Mouse (Mus musculus): ENCODE measurements around the gene Gabrb1. TPM values are rescaled to one million over a fixed set of nuclear protein-coding genes. Genes with fewer than 3 reads are reported as not detected.

Gene Gabrb1
- polyA plus RNA-seq, 1 experiment from 2014 or later: 0.58 TPM

DNA sequence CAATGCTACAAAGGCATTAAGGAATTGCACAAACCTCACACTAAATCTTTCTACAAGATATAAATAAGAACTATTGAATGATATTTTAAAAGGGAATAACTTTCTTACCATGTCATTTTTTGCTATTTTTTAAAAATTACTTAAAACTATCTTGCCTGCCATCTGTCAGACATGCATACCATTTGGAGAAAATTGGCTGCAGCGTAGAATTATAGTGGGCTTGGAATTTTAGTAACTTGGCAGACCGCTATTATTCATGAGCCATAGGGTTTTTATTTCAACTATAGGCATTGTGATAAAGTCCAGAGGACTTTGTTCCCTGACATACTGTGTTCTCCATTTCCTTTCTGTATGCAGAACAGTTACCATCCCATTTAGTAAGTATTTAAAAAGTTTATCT is 89.5 kb downstream of the Gabrb1 start:
- Histone ChIP-seq H3K27me3 (ENCODE audit: control insufficient read depth, insufficient read depth, low read length) (no peaks in the 10 kb centered on the region), H3K9ac (replicated peaks; ENCODE audit: low read length) (no peak overlapping the region), H3K4me3 (ENCODE audit: low read depth, low read length) (no peak overlapping the region), H3K4me1 (ENCODE audit: control insufficient read depth, insufficient read depth, low read length) (no peaks in the 10 kb centered on the region), H3K9me3 (replicated peaks; ENCODE audit: control insufficient read depth, low read length) (no peaks in the 10 kb centered on the region), H3K27ac (replicated peaks; ENCODE audit: low read depth, low read length) (no peak overlapping the region), H3K36me3 (replicated peaks; ENCODE audit: control insufficient read depth, insufficient read depth, low read depth, low read length) (no peaks in the 10 kb centered on the region), H3K4me2 (ENCODE audit: low read depth, low read length) (no peak overlapping the region)
- 74% methylated on average over 2 of the region's 2 CpGs for WGBS
- DNase-seq (ENCODE audit: low spot score) (no peak), ATAC-seq (replicated peaks; ENCODE audit: insufficient number of reproducible peaks, low FRiP score, low TSS enrichment, low read depth) (no peak)

DNA sequence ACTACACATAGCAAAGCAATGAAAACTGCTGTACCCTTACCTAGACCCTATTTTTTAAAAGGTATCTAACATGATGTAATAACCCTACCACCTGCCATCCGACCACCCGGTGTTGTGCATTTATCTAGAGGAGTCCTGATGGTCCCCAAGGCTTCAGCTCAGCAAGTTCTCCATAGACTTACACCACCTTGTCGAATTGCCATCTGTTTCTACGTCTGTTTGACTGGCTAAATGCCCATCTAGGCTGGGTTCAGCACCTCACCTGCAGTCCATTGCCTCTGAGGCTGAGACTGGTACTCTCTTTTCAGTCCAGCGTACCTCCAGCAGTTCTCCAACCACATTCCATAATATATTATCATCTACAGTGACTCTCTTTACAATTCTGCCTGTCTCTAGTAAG is 96.1 kb downstream of the Gabrb1 start:
- Histone ChIP-seq H3K27ac (replicated peaks; ENCODE audit: low read depth, low read length) (no peak overlapping the region), H3K4me3 (ENCODE audit: low read depth, low read length) (no peak overlapping the region), H3K27me3 (ENCODE audit: control insufficient read depth, insufficient read depth, low read length) (no peaks in the 10 kb centered on the region), H3K4me1 (ENCODE audit: control insufficient read depth, insufficient read depth, low read length) (no peaks in the 10 kb centered on the region), H3K36me3 (replicated peaks; ENCODE audit: control insufficient read depth, insufficient read depth, low read depth, low read length) (no peaks in the 10 kb centered on the region), H3K9ac (replicated peaks; ENCODE audit: low read length) (no peak overlapping the region), H3K9me3 (replicated peaks; ENCODE audit: control insufficient read depth, low read length) (no peaks in the 10 kb centered on the region), H3K4me2 (ENCODE audit: low read depth, low read length) (no peak overlapping the region)
- no peak for DNase-seq (ENCODE audit: low spot score)
- ATAC-seq (replicated peaks; ENCODE audit: insufficient number of reproducible peaks, low FRiP score, low TSS enrichment, low read depth): no peak
- WGBS: 82% methylated on average over 5 of the region's 5 CpGs

DNA sequence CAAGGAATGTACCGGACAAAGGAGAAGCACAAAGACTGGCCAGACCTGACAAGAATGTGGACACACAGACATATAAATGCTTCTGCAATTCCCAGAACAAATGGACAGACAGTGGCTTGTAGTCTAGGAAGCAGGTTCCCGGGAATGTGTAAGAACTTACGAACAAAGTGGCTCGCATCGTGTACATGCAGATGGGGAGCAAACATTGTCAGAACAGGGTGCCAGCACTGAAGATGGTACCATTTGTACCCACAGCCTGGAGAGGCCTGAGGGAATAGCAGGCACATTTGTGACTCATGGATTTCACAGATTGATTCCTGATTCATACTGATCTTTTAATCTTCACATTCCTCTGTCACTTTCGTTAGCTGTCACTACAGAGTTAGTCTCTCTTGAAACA is 103.2 kb downstream of the Gabrb1 start:
- no peak overlapping the region for H3K9ac ChIP-seq (replicated peaks; ENCODE audit: low read length)
- ATAC-seq (replicated peaks; ENCODE audit: insufficient number of reproducible peaks, low FRiP score, low TSS enrichment, low read depth) (no peak), DNase-seq (ENCODE audit: low spot score) (no peak)
- no peaks in the 10 kb centered on the region for H3K4me1 ChIP-seq (ENCODE audit: control insufficient read depth, insufficient read depth, low read length)
- 93% methylated on average over 6 of the region's 6 CpGs for WGBS
- no peaks in the 10 kb centered on the region for H3K9me3 ChIP-seq (replicated peaks; ENCODE audit: control insufficient read depth, low read length)
- no peaks in the 10 kb centered on the region for H3K27me3 ChIP-seq (ENCODE audit: control insufficient read depth, insufficient read depth, low read length)
- H3K36me3 ChIP-seq (replicated peaks; ENCODE audit: control insufficient read depth, insufficient read depth, low read depth, low read length): no peaks in the 10 kb centered on the region
- no peak overlapping the region for H3K4me3 ChIP-seq (ENCODE audit: low read depth, low read length)
- no peak overlapping the region for H3K4me2 ChIP-seq (ENCODE audit: low read depth, low read length)
- H3K27ac ChIP-seq (replicated peaks; ENCODE audit: low read depth, low read length): no peak overlapping the region

DNA sequence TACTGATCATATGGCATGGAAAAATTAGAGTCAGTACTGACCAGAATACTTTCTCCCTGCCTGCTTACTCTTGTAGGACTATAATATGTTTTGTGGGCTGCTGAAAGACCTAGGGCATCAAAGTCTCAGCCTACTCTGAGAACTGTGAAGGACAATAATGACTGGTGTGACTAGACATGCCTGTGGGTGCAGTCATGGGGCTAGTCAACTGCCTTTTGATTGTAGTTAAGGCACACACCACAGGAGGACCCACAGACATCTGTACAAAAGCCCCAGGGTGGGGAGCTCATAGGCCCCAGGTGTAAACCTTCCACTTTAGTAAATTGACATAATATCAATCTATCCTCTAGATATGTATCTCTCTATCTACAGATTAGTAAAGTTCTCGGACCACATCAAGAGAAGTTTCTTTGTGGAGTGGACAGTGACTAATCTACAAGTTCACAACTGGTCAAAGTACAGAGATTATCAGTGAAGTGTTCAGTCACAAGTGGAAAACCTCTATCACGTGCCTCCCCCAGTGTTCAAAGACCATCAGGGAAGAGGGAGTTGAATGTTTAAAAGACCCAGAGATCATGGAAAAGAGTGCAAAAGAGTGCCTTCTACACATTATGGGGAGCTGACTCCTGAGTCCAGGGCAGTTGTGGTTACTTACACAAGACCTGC is 123.7 kb downstream of the Gabrb1 start:
- Histone ChIP-seq H3K27ac (replicated peaks; ENCODE audit: low read depth, low read length) (no peak overlapping the region), H3K4me2 (ENCODE audit: low read depth, low read length) (no peak overlapping the region), H3K9ac (replicated peaks; ENCODE audit: low read length) (no peak overlapping the region), H3K9me3 (replicated peaks; ENCODE audit: control insufficient read depth, low read length) (no peaks in the 10 kb centered on the region), H3K36me3 (replicated peaks; ENCODE audit: control insufficient read depth, insufficient read depth, low read depth, low read length) (no peaks in the 10 kb centered on the region), H3K4me3 (ENCODE audit: low read depth, low read length) (no peak overlapping the region), H3K4me1 (ENCODE audit: control insufficient read depth, insufficient read depth, low read length) (no peaks in the 10 kb centered on the region), H3K27me3 (ENCODE audit: control insufficient read depth, insufficient read depth, low read length) (no peaks in the 10 kb centered on the region)
- DNase-seq (ENCODE audit: low spot score) (no peak), ATAC-seq (replicated peaks; ENCODE audit: insufficient number of reproducible peaks, low FRiP score, low TSS enrichment, low read depth) (no peak)
- 89% methylated on average over 2 of the region's 2 CpGs for WGBS

DNA sequence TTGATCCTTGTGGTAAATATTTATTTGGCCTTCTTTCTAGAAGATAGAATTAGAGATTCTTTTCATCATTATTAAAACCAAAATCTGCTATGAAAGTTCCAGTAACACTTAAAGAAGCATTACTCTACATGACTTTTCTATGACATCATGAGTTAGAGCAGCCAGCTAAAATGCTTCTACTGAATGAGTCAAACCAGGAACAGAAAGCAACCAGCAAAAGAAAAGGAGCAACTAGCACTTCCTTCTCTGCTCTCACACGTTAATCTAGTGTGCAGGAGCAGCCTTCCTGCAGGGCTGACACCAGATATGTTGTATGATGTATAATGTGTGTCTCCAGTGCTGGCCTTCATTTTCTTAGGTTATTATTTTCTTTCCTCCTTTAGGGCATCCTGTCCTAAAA is 164.9 kb downstream of the Gabrb1 start:
- ATAC-seq (replicated peaks; ENCODE audit: insufficient number of reproducible peaks, low FRiP score, low TSS enrichment, low read depth): no peak
- WGBS: 29% methylated on average over 1 of the region's 1 CpGs

DNA sequence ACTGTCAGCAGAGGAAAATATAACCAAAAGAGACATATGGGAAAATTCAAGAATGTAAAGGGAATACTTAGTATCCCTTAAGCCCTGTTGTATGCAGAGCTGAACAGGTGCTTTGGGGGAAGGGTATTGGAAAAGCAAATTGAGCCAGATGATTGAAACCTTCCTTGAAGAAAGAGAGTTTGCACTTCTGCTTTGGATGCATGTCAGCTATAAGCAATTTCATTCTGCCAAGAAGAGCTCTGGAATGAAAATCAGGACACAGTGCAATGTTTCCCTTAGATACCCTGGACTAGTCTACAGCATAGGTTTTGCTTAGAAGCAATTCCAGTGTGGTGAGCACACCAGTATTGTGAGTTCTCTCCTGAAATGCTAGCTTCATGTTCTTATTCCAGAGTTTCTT is 170.4 kb downstream of the Gabrb1 start:
- ATAC-seq (replicated peaks; ENCODE audit: insufficient number of reproducible peaks, low FRiP score, low TSS enrichment, low read depth) (no peak), DNase-seq (ENCODE audit: low spot score) (no peak)
- Histone ChIP-seq H3K4me1 (ENCODE audit: control insufficient read depth, insufficient read depth, low read length) (no peaks in the 10 kb centered on the region), H3K9me3 (replicated peaks; ENCODE audit: control insufficient read depth, low read length) (no peaks in the 10 kb centered on the region), H3K4me2 (ENCODE audit: low read depth, low read length) (no peak overlapping the region), H3K36me3 (replicated peaks; ENCODE audit: control insufficient read depth, insufficient read depth, low read depth, low read length) (no peaks in the 10 kb centered on the region), H3K4me3 (ENCODE audit: low read depth, low read length) (no peak overlapping the region), H3K27ac (replicated peaks; ENCODE audit: low read depth, low read length) (no peak overlapping the region), H3K9ac (replicated peaks; ENCODE audit: low read length) (no peak overlapping the region), H3K27me3 (ENCODE audit: control insufficient read depth, insufficient read depth, low read length) (no peaks in the 10 kb centered on the region)

More for the DNA sequence above, 164.9 kb downstream of the Gabrb1 start:
- Histone ChIP-seq H3K9ac (replicated peaks; ENCODE audit: low read length) (no peak overlapping the region), H3K27me3 (ENCODE audit: control insufficient read depth, insufficient read depth, low read length) (no peaks in the 10 kb centered on the region), H3K27ac (replicated peaks; ENCODE audit: low read depth, low read length) (no peak overlapping the region), H3K4me1 (ENCODE audit: control insufficient read depth, insufficient read depth, low read length) (no peaks in the 10 kb centered on the region), H3K36me3 (replicated peaks; ENCODE audit: control insufficient read depth, insufficient read depth, low read depth, low read length) (no peaks in the 10 kb centered on the region), H3K9me3 (replicated peaks; ENCODE audit: control insufficient read depth, low read length) (no peaks in the 10 kb centered on the region), H3K4me2 (ENCODE audit: low read depth, low read length) (no peak overlapping the region), H3K4me3 (ENCODE audit: low read depth, low read length) (no peak overlapping the region)
- DNase-seq (ENCODE audit: low spot score): no peak

DNA sequence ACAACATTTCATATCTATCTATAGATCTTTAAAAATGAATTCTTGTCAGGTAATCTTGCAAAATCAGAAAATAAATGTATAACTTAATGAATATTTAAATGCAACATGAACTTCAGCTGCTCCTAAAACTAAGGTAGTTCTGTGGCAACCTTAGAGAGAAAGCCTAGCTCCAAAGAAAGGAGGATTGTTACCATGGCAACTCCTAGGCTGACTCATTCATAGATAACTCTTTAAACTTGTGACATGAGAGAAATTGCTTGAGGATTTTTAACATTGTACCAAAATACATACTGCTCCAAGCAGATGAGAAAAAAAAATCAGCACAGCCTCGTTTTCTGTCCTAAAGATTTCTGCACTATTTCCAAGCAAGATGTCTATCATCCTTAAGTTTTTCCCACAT is 171.1 kb downstream of the Gabrb1 start:
- Histone ChIP-seq H3K9me3 (replicated peaks; ENCODE audit: control insufficient read depth, low read length) (no peaks in the 10 kb centered on the region), H3K4me2 (ENCODE audit: low read depth, low read length) (no peak overlapping the region), H3K9ac (replicated peaks; ENCODE audit: low read length) (no peak overlapping the region), H3K4me1 (ENCODE audit: control insufficient read depth, insufficient read depth, low read length) (no peaks in the 10 kb centered on the region), H3K27ac (replicated peaks; ENCODE audit: low read depth, low read length) (no peak overlapping the region), H3K27me3 (ENCODE audit: control insufficient read depth, insufficient read depth, low read length) (no peaks in the 10 kb centered on the region), H3K4me3 (ENCODE audit: low read depth, low read length) (no peak overlapping the region), H3K36me3 (replicated peaks; ENCODE audit: control insufficient read depth, insufficient read depth, low read depth, low read length) (no peaks in the 10 kb centered on the region)
- WGBS: 64% methylated on average over 1 of the region's 1 CpGs
- ATAC-seq (replicated peaks; ENCODE audit: insufficient number of reproducible peaks, low FRiP score, low TSS enrichment, low read depth): no peak
- no peak for DNase-seq (ENCODE audit: low spot score)

DNA sequence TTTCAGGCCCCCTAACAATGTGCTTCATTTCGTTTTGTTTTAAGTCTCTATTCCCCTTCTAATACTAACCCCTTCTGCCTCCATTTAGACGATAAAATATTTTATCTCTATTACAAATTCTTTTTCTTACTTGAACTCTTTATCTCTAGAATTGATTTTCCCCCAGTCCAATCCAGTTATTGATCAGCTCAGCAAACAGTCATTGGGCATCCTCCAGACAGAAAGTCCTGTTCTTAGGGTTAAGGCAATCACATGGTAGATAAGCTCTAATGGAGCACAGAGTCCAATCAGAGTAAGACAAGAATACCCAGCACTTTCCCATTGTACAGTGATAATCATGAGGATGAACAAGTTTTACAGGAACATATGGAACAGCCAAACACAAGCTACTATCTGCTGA is 172.4 kb downstream of the Gabrb1 start:
- no peaks in the 10 kb centered on the region for H3K4me1 ChIP-seq (ENCODE audit: control insufficient read depth, insufficient read depth, low read length)
- H3K9ac ChIP-seq (replicated peaks; ENCODE audit: low read length): no peak overlapping the region
- ATAC-seq (replicated peaks; ENCODE audit: insufficient number of reproducible peaks, low FRiP score, low TSS enrichment, low read depth): no peak
- no peak overlapping the region for H3K4me3 ChIP-seq (ENCODE audit: low read depth, low read length)
- no peak overlapping the region for H3K4me2 ChIP-seq (ENCODE audit: low read depth, low read length)
- H3K27me3 ChIP-seq (ENCODE audit: control insufficient read depth, insufficient read depth, low read length): no peaks in the 10 kb centered on the region
- H3K36me3 ChIP-seq (replicated peaks; ENCODE audit: control insufficient read depth, insufficient read depth, low read depth, low read length): no peaks in the 10 kb centered on the region
- H3K9me3 ChIP-seq (replicated peaks; ENCODE audit: control insufficient read depth, low read length): no peaks in the 10 kb centered on the region
- 90% methylated on average over 2 of the region's 2 CpGs for WGBS
- DNase-seq (ENCODE audit: low spot score): no peak
- H3K27ac ChIP-seq (replicated peaks; ENCODE audit: low read depth, low read length): no peak overlapping the region

Data from embryonic facial prominence, embryonic 11.5 days (tissue).